Mouse (Mus musculus): ENCODE measurements at regions not wholly inside any gene's neighbourhood (a gene's known extent, or its start where the extent isn't known, plus 50 kb on each side); places are given as distances from the start of the nearest gene placed in this dataset.

DNA sequence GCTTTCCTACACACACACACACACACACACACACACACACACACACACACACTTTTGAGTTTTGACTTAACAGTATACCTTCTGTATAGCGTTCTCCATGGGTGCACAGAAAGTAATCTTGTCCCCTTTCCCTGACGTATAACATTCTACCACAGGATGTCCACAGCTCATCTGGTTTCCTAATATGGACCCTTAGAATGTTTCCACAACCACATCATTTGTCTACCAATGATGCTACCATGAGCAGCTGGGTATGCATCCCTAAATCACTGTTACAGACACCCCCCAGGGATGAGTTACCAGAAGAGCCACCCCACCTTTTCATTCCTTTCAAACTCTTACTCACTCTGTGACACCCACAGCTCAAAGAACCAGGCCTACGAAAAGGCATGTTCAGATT is 166.8 kb upstream of the Rreb1 start:
- Histone ChIP-seq H3K4me3 (ENCODE audit: insufficient read depth in 1 of 2, low read depth in 2 of 2, low read length in 2 of 2) (no peak overlapping the region), H3K9ac (replicated peaks) (no peak overlapping the region), H3K27ac (no peak overlapping the region), H3K4me1 (replicated peaks; ENCODE audit: control insufficient read depth in 2 of 2, insufficient read depth in 2 of 2, low read length in 1 of 2) (no peaks in the 10 kb centered on the region; a peak in 1 of 4 replicates), H3K4me2 (ENCODE audit: low read depth) (no peak overlapping the region), H3K27me3 (ENCODE audit: control insufficient read depth, insufficient read depth, low read length) (no peaks in the 10 kb centered on the region), H3K36me3 (replicated peaks; ENCODE audit: control insufficient read depth, insufficient read depth, low read depth) (no peaks in the 10 kb centered on the region), H3K9me3 (ENCODE audit: control insufficient read depth, low read length) (no peaks in the 10 kb centered on the region)
- 61% methylated on average over 3 of the region's 3 CpGs for WGBS (ENCODE audit: insufficient replicate concordance)
- DNase-seq (ENCODE audit: low read depth in 3 of 3, low spot score in 3 of 3) (no peak), ATAC-seq (ENCODE audit: insufficient read depth) (no peak)
- TF ChIP-seq CTCF (IDR thresholded peaks at IDR 0.05; ENCODE audit: low read depth): no peak
- no peak for TF ChIP-seq EP300 (IDR thresholded peaks at IDR 0.05; ENCODE audit: low read depth)

DNA sequence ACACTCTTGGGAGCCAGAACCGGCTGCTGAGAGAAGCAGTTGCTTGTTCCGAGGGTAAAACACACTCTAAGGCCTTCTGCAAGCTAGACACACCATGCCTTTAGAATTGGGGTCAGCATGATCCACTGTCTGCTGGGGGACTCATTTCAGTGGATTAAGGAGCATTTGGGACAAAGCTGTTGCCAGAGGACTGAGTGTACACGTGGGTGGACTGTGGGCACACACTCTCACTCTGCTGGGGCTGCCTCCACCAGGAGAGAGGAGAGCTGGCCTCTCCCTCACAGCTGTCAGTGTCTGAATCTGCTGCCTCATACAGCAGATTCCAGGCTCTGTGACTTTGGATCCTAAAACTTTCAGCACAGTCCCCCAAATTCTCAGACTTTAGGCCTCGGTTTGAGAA is 161.2 kb upstream of the Rreb1 start:
- H3K4me1 ChIP-seq (replicated peaks; ENCODE audit: control insufficient read depth in 2 of 2, insufficient read depth in 2 of 2, low read length in 1 of 2): peaks cover 0 to 14% of the 10 kb centered on the region in 2 experiments; a peak in 2 of 4 replicates
- H3K4me2 ChIP-seq (ENCODE audit: low read depth): no peak overlapping the region
- no peak overlapping the region for H3K27ac ChIP-seq
- no peaks in the 10 kb centered on the region for H3K9me3 ChIP-seq (ENCODE audit: control insufficient read depth, low read length)
- H3K36me3 ChIP-seq (replicated peaks; ENCODE audit: control insufficient read depth, insufficient read depth, low read depth): no peaks in the 10 kb centered on the region
- no peak for DNase-seq (ENCODE audit: low read depth in 3 of 3, low spot score in 3 of 3)
- H3K9ac ChIP-seq (replicated peaks): no peak overlapping the region
- no peak for ATAC-seq (ENCODE audit: insufficient read depth)
- 55% methylated on average over 4 of the region's 4 CpGs for WGBS (ENCODE audit: insufficient replicate concordance)
- no peaks in the 10 kb centered on the region for H3K27me3 ChIP-seq (ENCODE audit: control insufficient read depth, insufficient read depth, low read length)
- H3K4me3 ChIP-seq (ENCODE audit: insufficient read depth in 1 of 2, low read depth in 2 of 2, low read length in 2 of 2): no peak overlapping the region
- no peak for TF ChIP-seq EP300 (IDR thresholded peaks at IDR 0.05; ENCODE audit: low read depth)
- TF ChIP-seq CTCF (IDR thresholded peaks at IDR 0.05; ENCODE audit: low read depth): no peak

- Histone ChIP-seq H3K27me3 (ENCODE audit: control insufficient read depth, insufficient read depth, low read length) (no peaks in the 10 kb centered on the region), H3K4me3 (ENCODE audit: insufficient read depth in 1 of 2, low read depth in 2 of 2, low read length in 2 of 2) (no peak overlapping the region), H3K9ac (replicated peaks) (no peak overlapping the region), H3K4me1 (replicated peaks; ENCODE audit: control insufficient read depth in 2 of 2, insufficient read depth in 2 of 2, low read length in 1 of 2) (peaks cover 0 to 14% of the 10 kb centered on the region in 2 experiments; a peak in 2 of 4 replicates), H3K27ac (peak overlapping the region; percentile 48), H3K36me3 (replicated peaks; ENCODE audit: control insufficient read depth, insufficient read depth, low read depth) (no peaks in the 10 kb centered on the region), H3K9me3 (ENCODE audit: control insufficient read depth, low read length) (no peaks in the 10 kb centered on the region), H3K4me2 (ENCODE audit: low read depth) (0 out of 2 replicates have a peak overlapping the region, but pooled peaks have one; percentile 14)
- peak; percentile 34 to 43 (median 36) for DNase-seq (ENCODE audit: low read depth in 3 of 3, low spot score in 3 of 3)
- ATAC-seq (ENCODE audit: insufficient read depth): peak; percentile 76
- 23% methylated on average over 11 of the region's 11 CpGs for WGBS (ENCODE audit: insufficient replicate concordance)
- TF ChIP-seq EP300 (IDR thresholded peaks at IDR 0.05; ENCODE audit: low read depth) (peak; percentile 43; the same call in 1 of the 2 replicates), CTCF (IDR thresholded peaks at IDR 0.05; ENCODE audit: low read depth) (no peak)
These were observed 158.1 kb upstream of the Rreb1 start for GRCm38 (mm10) chr13:37619841-37620725.

- H3K36me3 ChIP-seq (replicated peaks; ENCODE audit: control insufficient read depth, insufficient read depth, low read depth): no peaks in the 10 kb centered on the region
- no peak for ATAC-seq (ENCODE audit: insufficient read depth)
- no peaks in the 10 kb centered on the region for H3K9me3 ChIP-seq (ENCODE audit: control insufficient read depth, low read length)
- TF ChIP-seq EP300 (IDR thresholded peaks at IDR 0.05; ENCODE audit: low read depth) (no peak), CTCF (IDR thresholded peaks at IDR 0.05; ENCODE audit: low read depth) (no peak)
- no peaks in the 10 kb centered on the region for H3K27me3 ChIP-seq (ENCODE audit: control insufficient read depth, insufficient read depth, low read length)
- no peak overlapping the region for H3K9ac ChIP-seq (replicated peaks)
- 59% methylated on average over 5 of the region's 5 CpGs for WGBS (ENCODE audit: insufficient replicate concordance)
- H3K4me3 ChIP-seq (ENCODE audit: insufficient read depth in 1 of 2, low read depth in 2 of 2, low read length in 2 of 2): no peak overlapping the region
- H3K4me2 ChIP-seq (ENCODE audit: low read depth): no peak overlapping the region
- peaks cover 0 to 19% of the 10 kb centered on the region in 2 experiments; a peak in 2 of 4 replicates for H3K4me1 ChIP-seq (replicated peaks; ENCODE audit: control insufficient read depth in 2 of 2, insufficient read depth in 2 of 2, low read length in 1 of 2)
- DNase-seq (ENCODE audit: low read depth in 3 of 3, low spot score in 3 of 3): no peak
- H3K27ac ChIP-seq: no peak overlapping the region
These were observed 156.7 kb upstream of the Rreb1 start for GRCm38 (mm10) chr13:37621319-37622050.

All from liver, embryonic 14.5 days (tissue).